Mouse (Mus musculus): ENCODE data around the gene Grm1. TPM values are rescaled to one million over a fixed set of nuclear protein-coding genes. Genes with fewer than 3 reads are reported as not detected.

The Grm1 gene
- total RNA-seq, 1 experiment from 2014 or later = not detected

DNA sequence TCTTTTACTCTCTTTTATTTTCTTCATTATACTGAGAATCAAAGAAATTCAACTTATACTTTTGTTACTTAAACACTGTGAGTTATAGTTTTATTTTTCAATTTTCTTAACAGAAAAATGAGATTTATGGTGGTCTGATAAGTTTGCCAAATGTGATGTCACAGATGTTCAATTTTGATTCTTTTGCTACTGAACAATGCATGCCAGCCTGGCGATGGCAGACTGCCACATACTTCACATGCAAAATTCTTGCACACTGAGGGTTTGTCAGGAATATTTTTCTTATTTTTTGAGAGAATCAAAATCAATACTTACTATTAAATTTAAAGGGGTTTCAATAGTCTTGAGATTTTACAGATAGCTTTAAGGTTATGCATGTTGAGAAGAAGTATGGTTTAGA lies 251.0 kb downstream of the Grm1 start:
- no peak for DNase-seq

DNA sequence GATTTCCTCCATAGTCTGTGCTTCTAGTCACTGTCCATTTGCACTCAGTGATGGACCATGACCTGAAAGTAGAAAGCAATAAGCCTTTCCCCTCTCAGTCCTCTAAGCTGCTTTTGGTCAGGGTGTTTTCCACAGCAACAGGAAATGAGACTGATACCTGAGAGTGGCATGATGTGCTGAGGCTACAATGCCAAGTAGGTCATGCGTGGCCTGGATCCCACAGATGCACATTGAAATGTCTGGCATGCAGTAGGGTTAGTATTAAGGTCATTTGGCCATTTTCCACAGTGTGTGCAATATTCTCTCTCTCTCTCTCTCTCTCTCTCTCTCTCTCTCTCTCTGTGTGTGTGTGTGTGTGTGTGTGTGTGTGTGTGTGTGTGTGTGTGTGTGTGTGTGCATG lies 254.8 kb downstream of the Grm1 start:
- DNase-seq = no peak

DNA sequence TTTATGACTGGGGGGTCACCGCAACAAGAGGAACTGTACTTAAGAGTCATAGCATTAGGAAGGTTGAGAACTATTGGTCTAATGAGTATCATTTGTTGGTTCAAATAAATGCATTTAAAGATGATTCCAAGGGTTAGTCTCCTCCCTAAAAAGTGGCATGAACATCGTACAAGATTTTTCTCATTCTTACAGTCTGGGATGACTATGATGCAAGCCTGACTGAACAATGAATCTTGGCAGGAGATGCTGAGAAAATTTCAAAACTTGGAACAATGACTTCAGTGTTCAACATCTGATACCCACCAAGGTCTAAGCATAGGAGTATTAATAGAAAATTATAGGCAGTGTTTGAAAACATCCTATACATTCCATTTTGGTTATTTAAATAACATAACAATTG lies 264.1 kb downstream of the Grm1 start:
- DNase-seq = no peak

DNA sequence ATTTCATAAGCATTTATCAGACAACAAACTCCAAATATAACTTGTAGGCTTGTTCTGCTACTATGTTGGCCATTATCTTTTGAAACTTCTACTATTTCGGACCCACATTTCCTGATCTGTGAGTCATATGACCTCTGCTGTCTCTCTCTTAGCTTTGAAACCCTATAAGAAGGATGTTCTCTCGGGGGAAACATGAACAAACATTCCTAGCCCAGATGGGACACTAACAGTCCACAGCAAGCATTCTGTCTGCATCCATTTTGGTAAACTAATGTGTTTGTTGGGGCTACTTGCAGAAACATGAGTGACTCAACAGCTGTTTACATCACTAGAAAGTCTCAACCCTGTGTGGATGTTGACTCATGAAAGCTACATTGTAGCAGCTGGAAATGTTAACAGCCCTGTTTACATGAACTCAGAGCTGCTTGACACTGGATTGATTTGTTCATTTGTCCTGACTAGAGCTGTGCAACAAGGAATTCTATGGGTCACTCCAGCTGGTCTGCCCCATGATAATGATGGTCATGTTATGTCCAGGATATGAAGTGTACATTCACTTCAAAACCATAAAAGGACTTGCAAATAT lies 267.4 kb downstream of the Grm1 start:
- DNase-seq = no peak

DNA sequence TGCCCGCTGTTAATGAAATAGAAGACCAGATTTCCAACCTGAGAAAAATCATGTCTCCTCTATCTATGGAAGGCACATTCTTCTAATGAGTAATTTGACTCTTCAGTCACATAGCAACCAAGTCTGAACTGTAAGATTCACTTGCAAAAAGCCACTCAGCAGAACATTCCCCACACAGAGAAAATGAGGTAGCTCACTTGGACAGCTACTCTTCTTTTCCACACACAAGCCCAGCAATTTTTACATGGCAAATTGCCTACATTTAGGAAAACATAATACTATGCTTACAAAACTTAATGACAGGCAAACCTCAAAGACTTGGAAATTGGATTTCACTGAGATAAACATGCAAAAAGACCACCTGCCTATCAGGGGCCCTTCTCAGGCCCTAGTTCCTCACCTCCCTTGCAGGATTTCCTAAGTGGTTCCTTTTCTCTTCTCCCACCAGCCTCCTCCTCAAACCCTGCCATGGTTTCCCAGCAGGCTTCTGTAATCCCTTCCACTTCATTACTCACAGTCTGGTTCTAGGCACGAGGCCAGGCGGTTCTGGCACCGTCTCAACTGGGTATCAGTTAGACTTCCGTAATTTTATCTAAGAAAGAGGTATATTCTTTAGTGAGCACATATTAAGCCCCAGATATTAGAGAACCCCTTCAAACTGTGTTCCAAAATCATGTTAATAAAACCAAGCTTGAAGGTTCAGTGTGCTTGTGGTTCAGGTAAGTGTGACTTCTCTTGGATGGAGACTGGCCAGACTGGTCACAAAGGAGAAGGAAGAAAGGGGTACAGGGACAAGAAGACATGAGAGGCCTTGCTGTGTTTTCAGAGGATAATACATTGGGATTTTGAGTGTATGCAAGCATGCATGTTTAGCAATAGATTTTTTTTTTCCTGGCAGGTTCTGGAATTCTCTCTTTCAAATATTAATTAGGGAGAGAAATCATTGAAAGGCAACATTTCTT lies 269.1 kb downstream of the Grm1 start:
- peak; percentile 66 for DNase-seq

DNA sequence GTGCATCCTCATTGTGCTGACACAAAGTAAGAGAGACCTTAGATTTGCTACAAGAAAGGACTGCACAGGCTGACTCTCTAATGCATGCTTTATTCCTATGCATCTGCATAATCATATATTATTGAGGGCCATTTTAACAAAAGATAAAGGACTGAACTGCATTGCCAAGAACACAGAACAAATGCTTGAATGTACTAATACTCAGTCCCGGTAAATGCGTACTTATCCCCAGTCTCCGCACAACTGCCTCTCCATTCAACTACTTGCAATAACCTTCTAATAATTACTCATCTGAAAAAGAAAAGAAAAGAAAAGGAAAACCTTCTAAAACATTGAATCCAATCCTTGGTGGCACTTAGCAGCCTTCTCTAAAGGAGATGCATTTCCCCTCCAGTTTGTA lies 272.4 kb downstream of the Grm1 start:
- no peak for DNase-seq

DNA sequence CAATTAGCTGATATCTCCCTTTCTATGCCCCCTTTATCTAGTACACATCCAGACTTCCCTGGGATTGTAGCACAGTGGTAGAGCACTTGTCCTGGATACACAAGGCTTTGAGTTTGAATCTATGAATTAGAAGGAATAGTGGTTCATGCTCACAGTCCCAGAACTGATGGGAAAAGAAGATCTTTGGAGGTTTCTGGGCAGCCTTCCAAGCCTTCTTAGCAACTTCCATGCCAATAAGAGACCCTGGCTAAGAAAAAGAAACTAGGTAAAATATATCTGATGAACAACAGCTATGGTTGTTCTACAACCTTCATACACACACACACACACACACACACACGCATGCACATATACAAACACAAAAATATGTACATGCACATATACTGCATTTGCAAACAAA lies 286.8 kb downstream of the Grm1 start:
- DNase-seq = no peak

DNA sequence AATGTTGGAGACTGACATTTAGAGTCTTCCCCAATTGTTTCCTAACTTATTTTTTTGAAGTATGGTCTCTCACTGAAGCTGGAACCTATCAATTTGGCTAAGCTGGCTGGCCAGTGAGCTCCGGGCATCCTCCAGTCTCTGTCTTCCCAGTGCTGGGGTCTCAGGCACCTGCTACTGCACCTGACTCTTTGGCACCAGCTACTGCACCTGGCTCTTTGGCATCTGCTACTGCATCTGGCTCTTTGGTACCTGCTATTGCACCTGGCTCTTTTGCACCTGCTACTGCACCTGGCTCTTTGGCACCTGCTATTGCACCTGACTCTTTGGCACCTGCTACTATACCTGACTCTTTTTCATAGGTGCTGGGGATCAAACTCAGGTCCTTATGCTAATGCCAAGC lies 291.7 kb downstream of the Grm1 start:
- DNase-seq = no peak

DNA sequence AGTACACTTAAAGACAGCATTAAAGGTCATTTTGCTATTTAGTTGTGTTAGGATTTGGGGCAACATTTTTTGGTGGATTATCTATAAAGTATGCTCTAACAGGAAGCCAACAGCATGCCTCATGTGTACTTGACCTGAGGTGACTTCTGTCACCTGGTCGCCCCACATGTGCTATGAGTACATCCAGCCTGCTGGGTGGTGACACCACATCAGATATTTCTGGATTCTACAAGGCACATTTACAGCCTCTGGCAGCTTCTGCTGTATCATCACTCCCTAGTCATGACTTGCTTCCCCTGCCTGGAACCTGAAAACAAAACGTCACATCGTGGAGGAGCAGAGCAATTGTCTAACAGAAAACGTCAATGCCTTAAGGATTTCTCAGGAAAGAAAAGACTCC lies 292.2 kb downstream of the Grm1 start:
- no peak for DNase-seq

DNA sequence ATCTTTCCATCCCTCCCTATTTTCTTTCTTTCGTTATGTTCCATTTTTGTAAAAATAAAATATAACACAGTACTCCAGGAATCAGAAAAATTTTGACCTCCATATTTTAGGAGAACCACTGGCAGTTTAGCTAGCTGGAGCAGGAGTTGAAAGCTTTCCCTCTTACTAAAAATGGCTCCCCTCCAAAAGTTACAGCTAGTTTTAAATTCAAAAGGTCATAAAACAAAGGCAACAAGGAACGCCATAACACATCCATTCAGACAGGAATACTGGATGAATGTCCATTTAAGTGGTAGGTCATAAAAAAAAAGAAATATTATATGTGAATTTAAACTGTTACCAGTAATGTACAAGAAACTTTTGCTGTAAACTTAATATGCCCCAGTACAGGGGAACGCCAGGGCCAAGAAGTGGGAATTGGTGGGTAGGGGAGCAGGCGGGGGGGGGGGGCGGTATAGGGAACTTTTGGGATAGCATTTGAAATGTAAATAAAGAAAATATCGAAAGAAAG lies 294.2 kb downstream of the Grm1 start:
- no peak for DNase-seq

DNA sequence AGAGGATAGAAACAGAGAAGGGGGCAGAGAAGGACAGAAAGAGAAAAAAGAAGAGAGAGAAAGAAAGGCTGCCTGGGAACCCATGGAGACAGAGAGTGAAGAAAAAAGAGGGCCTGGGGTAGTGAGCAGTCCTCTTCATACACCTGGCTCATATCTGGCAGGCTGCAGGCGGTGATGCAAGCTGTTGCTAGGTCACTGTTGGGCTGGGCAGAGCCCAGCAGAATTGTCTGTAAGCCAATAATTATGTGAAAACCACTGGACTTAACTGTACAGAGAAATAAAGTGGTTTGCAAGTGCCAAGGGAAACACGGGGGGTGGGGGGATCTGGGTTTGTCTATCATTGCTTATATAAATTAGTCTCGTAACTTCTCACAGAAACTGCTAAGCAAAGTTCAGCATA lies 297.0 kb downstream of the Grm1 start:
- peak; percentile 24 for DNase-seq

DNA sequence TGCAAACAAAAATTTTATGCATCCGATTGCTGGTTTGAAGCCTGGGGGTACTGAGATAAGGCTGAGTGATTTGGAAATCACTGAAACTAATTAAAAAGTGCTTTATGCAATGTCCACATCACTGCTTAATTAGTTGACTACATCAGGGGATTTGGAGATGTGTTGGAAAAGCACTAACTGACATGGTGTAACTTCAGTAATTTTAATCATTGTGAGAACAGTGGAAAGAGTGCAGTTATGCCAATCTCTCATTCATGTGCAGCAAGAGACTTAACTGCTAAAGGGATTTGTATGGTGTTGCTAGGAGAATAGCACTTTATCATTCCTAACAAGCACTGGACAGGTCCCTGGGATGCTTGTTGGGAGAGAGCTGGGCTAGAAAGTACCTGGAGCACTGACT lies 307.3 kb downstream of the Grm1 start:
- no peak for DNase-seq

DNA sequence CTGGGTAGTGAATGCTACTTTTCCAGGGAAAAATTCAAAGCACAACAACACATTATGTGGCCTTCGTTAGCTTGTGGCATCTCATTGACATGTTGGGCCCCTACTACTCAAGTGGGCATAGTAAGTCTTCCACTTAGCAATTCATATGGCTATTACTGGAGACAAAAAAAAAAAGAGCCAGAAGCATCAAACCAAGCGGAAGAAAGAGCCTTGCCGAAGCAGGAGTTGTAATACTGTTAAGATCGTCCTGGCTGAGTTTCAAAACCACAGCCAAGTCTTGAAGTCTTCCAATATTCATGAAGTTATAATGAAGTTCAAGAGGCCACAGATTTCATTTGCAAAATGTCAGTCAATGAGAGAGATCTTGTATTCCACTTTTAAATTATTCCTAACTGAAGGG lies 319.1 kb downstream of the Grm1 start:
- DNase-seq = no peak

DNA sequence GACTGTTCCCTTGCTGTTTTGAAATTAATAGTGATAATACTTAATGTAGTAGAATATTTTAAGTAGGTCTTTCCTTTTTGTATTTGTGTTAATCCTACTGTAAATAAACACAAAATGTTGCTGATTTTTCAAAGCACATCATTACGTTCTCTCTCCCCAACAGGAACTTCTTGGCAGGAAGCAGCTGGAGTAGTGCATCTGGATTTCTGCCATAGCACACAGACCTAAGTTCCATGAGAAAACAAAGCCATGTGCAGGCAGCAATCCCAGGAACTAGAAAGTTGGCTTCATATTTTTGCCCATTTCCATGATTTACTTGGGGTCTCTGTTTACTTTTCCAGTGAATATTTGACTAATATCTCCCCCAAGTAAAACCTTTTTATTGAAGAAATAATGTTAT lies 320.9 kb downstream of the Grm1 start:
- DNase-seq = no peak

DNA sequence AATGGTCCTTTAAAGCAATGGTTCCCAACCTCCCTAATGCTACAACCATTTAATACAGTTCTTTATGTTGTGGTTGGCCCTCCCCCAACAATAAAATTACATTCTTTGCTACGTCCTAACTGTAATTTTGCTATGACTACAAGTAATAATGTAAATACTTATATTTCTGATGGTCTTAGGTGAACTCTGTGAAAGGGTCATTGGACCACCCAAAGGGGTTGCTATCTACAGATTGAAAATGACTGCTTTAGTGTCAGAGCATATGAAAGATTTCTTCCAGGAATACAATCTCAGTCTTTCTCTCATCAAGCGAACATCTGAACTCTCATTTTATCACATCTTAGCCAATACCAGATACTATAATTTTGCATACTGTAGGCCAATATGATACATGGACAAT lies 321.4 kb downstream of the Grm1 start:
- DNase-seq = no peak

DNA sequence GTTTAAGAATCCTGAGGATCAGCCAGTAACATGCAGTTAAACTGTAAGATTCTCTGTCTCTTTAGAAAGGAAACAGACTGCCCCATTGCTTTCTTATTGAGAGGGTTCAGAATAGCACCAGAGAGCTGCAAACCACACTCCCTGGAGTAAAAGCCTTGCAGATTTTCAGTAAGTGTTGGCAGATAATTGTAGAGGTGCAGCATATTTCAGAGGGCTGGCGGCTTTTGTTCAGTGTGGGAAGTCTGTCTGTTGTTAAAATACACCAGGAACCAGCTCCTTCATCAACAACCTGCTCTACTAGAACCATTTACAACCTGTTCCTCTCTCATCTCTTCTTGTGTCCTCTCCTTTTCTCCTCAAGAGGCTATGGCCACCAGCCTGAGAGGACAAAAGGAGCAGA lies 331.1 kb downstream of the Grm1 start:
- DNase-seq = no peak

DNA sequence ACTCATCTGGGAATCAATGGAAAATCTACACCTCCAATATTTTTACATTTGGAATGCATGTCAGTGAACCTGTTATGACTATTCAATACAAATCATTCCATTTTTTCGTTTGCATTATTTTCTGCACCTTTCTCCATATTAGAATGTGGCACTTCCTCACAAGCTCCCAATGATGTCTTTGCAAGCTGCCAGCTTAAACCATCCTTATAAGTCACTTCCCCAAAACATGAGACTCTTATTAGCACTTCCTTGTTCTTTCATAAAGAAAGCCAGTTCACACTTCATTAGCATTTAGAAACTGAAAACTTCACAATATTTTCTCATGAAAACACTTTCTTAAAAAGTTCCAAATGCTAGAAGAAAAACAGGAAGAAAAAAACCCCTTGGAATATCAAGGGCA lies 338.1 kb downstream of the Grm1 start:
- DNase-seq = no peak

DNA sequence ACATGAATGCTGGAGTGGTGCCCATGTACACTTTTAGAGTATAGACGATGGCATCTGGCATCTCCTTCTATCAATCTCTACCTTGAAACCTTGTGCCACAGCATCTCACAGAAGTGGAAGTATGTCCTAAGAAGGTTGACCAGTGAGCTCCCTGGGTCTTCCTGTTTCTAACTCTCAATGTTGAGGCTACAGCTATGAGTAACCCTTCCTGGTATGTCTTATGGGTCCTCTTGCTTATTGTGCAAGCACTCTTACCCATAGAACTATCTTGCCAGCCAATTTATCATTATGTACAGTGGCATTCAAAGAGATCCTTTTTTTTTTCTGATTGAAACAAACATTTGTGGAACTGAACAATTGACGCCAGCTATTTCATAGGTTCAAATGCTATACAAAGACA lies 340.0 kb downstream of the Grm1 start:
- DNase-seq = no peak

DNA sequence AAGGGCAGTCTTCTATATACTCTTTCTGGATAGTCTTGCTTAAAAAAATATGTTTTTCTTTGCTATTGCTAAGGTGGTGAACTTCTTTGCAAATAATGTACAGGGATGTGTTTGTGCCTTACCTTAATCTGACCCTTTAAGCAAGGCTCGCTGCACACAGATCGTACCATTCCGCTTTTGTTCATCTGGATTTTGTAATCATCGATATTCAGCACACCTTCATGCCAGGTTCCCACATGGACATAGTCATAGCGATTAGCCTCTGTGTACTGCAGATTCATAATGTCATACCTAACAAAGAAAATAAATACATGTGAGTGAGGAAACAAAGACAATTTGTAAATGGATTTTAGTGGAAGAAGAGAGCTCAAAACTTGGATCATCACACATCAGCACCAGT lies 340.8 kb downstream of the Grm1 start:
- no peak for DNase-seq

DNA sequence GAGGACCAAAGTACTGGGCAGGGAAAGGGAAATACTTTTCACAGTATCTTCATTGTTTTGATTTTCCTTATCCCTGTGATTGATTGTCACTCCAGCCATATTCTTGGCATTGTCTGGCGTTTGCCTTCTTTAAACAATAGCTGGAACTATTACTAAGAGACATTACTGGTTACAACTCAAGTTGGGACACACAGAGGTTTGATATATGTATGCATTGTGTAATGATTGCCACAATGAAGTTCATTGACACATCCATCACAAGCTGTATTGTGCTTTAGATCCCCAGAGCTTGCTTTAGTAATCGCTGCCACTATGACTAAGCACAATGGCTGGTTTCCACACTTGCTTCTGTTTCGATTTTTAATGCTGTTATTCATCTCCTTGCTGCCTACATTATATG lies 341.4 kb downstream of the Grm1 start:
- no peak for DNase-seq

DNA sequence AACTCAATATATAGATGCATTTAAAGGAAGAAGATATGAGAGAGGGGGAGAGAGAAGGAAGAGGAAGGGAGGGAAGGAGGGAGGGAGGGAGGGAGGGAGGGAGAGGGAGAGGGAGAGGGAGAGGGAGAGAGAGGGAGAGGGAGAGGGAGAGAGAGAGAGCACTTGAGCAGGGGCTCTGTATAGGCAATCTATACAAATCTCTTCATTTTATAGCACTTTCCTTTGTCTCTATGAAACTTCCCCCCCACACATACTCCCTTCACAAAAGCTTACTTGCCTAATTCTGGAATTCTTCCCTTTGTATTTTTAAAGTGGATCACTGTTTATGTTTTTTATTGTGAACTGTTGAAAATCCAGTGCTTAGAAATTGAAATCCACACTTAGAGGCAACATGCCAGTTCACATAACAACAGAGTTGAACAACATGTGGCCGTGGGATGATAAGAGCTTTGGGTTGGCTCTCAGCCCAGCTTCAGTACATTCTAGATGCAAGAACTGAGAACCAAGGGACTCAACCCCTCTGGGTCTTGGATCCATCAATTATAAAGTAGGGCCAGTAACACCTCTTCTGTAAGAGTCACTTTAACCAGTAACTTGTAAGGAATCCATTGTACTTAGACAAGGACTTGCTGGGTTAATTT lies 345.0 kb downstream of the Grm1 start:
- peak; percentile 25 for DNase-seq

DNA sequence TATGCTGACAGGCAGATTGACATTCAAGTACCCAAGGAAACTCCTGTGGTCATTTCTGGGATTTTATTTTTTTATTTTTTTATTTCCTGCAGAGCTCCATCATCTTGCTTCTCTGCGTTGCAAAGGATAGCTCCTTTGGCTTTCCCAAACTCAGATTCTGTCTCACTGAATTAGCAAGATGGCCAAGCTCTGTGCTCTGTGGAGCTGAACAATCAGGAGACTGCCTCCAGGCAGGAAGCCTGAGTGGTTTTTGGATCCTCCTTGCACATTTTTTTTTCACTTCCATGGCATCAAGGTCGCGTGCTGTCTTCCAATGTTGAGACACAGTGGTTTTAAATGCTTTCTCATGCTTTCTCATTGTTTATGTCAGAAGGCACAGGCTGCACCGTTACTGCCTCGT lies 347.6 kb downstream of the Grm1 start:
- DNase-seq = no peak

DNA sequence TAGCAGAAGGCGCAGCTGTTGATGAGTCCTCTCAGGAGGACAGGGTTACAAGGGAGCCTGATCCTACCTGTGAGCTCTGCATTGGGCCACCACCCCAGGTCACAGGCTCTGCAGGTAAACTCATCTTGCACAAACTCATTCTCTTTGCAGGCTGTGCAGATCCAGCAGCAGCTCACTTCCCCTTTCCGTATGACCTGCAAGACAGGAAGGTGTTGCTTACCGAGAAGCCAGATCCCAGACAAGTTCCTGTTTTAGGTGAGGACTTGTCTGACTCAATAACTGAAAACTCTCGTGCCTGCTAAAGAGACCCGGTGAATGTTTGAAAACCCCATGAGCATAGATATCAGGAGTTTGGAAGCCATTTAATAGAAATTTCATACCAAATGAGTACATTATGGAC lies 349.1 kb downstream of the Grm1 start:
- DNase-seq = no peak

Data from adrenal gland, postnatal 14 days (tissue).